Mouse (Mus musculus) lung, adult 2 months (tissue): ENCODE data around the gene Gse1. TPM values are rescaled to one million over a fixed set of nuclear protein-coding genes. Genes with fewer than 3 reads are reported as not detected.

Experiments
- DNase-seq: peaks from one replicate; pipeline ENCODE4 v3.0.0; 2022
- H3K4me1 ChIP-seq: fragments of 200-500 bp; 2 replicates; pipeline ENCODE4 v1.6.1; 2011; ENCODE audit warnings: low read length; ENCODE audit not compliant: control insufficient read depth, insufficient read depth
- H3K4me3 ChIP-seq: fragments of 200-500 bp; replicated peaks from 2 replicates; pipeline ENCODE3; 2011; ENCODE audit warnings: low read depth, mild to moderate bottlenecking, control low read depth, low read length; ENCODE audit errors: extremely low read depth
- CTCF ChIP-seq: fragments of 200-500 bp; IDR thresholded peaks from 2 replicates; pipeline ENCODE4 v1.5.1; 2011; ENCODE audit warnings: mild to moderate bottlenecking, low read length, control low read depth; ENCODE audit not compliant: insufficient read depth
- POLR2A ChIP-seq: fragments of 200-500 bp; IDR thresholded peaks from 2 replicates; pipeline ENCODE4 v1.6.1; 2011; ENCODE audit warnings: low read depth, mild to moderate bottlenecking, control low read depth, low read length, borderline replicate concordance; ENCODE audit errors: extremely low read depth
- WGBS: fragments of 180-500 bp; shearing (Covaris S2); methylation state at CpG from one replicate; pipeline ENCODE4 v1.1.7; 2018; 5-methylcytosine and 5-hydroxymethylcytosine counted together
- polyA plus RNA-seq: library from polyadenylated mRNA; depleted of rRNA; stranded (reverse); fragments of >200 nt; gene quantifications from 2 replicates; pipeline ENCODE4 v1.2.3, GENCODE M21; 2012

Gse1 gene
- polyA plus RNA-seq, 1 experiment: 35.6 TPM

DNA sequence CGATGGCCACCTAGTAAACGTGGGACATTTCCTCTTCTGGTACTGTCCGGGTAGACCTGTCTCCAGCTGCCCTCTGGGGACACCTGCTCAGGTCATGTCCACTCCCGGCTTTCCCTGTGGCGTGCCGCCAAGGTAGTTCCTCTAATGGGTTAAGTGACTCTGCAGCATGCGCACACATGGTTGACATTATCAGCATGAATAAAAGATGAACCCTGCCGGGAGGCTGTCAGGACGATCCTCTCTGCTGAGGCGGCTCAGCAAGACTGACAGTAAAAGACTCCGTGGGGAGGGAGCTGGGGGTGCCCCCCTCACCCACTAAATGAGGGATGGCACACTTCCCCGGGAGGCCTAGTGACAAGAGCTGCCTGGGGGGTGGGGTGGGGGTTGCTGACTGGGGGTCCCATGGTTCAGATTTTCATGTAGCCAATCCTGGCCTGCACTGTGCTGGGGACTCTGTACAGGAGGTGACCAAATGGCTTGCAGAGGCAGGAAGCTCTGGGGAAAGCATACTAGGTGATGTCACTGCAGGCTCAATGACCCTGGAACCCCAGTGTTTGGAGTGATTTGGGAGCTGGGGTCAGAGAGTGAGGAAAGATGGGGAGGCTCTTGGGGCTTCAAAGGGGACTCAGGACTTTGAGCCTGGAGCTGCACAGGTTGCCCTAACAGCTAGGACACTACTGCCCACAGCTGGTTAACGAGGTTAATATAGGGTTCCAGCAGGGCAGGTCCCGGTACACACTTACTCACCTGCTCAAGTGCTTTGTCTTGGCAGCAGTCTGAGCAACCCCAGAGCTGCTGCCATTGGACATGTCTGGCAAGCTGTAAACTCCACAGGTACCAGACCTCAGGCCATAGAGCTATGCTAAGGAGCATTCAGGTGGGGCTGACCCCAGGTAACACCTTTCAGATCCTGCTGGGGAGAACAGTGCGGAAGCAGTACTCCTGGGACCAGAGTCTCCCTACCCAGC, 169.5 kb downstream of the Gse1 start:
- no peak for TF ChIP-seq CTCF
- TF ChIP-seq POLR2A: no peak
- no peak overlapping the region for H3K4me3 ChIP-seq
- H3K4me1 ChIP-seq: no peaks in the 10 kb centered on the region
- peak; percentile 57 for DNase-seq
- WGBS: 57% methylated on average over 15 of the region's 15 CpGs

DNA sequence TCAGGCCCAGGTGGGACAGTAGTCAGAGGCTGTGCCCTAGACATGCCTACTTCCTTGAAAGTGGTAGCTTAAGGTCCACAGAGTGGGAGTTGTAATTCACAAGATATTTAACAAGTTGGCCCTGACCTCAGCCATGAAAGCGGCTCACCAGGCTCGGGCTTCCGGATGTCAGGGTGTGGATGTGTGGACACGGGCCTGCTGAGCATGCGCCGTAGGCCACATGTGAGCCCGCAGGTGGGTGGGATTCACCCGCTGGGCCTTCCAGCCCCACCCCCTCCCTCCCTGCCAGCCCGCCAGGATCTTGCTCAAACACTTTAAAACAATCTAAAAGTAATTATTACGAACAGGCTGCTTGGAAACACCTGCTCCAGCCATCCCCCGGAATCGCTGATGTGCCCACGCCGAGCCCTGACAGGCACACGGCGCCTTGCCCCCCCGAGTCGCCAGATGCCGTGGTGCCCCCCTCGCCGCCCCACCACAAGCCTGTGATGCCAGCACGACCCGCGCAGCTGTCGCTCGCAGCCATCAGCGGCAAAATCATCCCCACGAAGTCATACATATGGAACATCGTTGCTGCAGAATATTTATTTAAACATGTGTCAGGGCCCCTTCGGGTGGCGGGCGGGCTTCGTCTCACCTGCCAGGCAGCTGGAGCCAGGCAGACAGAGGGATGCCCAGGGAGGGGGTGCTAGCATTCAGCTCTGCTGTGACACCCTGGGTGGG, 171.1 kb downstream of the Gse1 start:
- WGBS: 57% methylated on average over 33 of the region's 33 CpGs
- Histone ChIP-seq H3K4me1 (no peaks in the 10 kb centered on the region), H3K4me3 (no peak overlapping the region)
- TF ChIP-seq CTCF (no peak), POLR2A (no peak)
- no peak for DNase-seq

- TF ChIP-seq POLR2A (no peak), CTCF (no peak)
- Histone ChIP-seq H3K4me1 (no peaks in the 10 kb centered on the region), H3K4me3 (no peak overlapping the region)
- no peak for DNase-seq
- WGBS: 94% methylated on average over 2 of the region's 2 CpGs
Measured at GRCm38 (mm10) chr8:120401216-120401615, 173.0 kb downstream of the Gse1 start.

- TF ChIP-seq CTCF: no peak
- TF ChIP-seq POLR2A: no peak
- 90% methylated on average over 7 of the region's 7 CpGs for WGBS
- DNase-seq: no peak
- H3K4me1 ChIP-seq: no peaks in the 10 kb centered on the region
- no peak overlapping the region for H3K4me3 ChIP-seq
Measured at GRCm38 (mm10) chr8:120401712-120402111, 173.5 kb downstream of the Gse1 start.

- 84% methylated on average over 7 of the region's 7 CpGs for WGBS
- TF ChIP-seq POLR2A: no peak
- TF ChIP-seq CTCF: no peak
- Histone ChIP-seq H3K4me1 (peaks cover 12% of the 10 kb centered on the region), H3K4me3 (no peak overlapping the region)
- no peak for DNase-seq
Measured at GRCm38 (mm10) chr8:120403606-120404269, 175.5 kb downstream of the Gse1 start.

- TF ChIP-seq POLR2A: no peak
- peak; percentile 67 for TF ChIP-seq CTCF
- peaks cover 18% of the 10 kb centered on the region for H3K4me1 ChIP-seq
- H3K4me3 ChIP-seq: no peak overlapping the region
- peak; percentile 71 for DNase-seq
- 57% methylated on average over 7 of the region's 7 CpGs for WGBS
Measured at GRCm38 (mm10) chr8:120404609-120405036, 176.4 kb downstream of the Gse1 start.

DNA sequence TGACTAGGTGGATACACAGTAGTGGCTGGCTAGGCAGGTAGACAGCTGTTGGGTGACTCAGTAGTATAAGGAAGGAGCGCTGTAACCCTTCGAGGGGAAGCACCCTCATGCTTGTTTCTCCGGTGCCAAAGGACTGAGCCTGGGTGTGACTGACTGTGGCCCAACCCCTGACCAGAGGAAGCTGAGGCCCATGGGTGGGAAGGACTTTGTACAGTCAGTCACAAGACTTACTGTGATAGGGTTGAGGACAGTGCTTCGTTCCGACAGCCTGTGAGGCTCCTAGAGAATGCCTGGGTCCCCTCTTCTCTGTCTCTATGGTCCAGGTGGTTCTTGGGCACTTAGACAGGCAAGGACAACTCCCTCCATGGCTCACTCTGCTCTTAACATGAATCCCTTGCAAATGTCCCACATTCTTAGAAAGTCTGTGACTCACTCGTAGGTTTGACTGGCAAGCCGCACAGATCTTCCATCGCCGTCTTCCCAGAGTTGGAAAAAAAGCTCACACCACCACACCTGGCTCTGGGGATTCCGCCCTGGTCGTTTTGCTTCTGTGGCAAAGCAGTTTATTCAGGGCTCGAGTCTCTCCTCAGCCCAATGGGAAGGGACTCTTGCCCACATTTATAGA, 177.9 kb downstream of the Gse1 start:
- no peak for TF ChIP-seq CTCF
- TF ChIP-seq POLR2A: no peak
- Histone ChIP-seq H3K4me1 (peaks cover 18% of the 10 kb centered on the region), H3K4me3 (no peak overlapping the region)
- no peak for DNase-seq
- WGBS: 84% methylated on average over 12 of the region's 12 CpGs

GRCm38 (mm10) chr8:120407701-120408240, 179.5 kb downstream of the Gse1 start:
- H3K4me3 ChIP-seq: no peak overlapping the region
- WGBS: 21% methylated on average over 9 of the region's 9 CpGs
- peak; percentile 74 for DNase-seq

More at GRCm38 (mm10) chr8:120407701-120408240, 179.5 kb downstream of the Gse1 start:
- H3K4me1 ChIP-seq: peaks cover 18% of the 10 kb centered on the region
- TF ChIP-seq POLR2A (no peak), CTCF (peak; percentile 48)
